Mouse (Mus musculus): ENCODE measurements at regions not wholly inside any gene's neighbourhood (a gene's known extent, or its start where the extent isn't known, plus 50 kb on each side); places are given as distances from the start of the nearest gene placed in this dataset.

DNA sequence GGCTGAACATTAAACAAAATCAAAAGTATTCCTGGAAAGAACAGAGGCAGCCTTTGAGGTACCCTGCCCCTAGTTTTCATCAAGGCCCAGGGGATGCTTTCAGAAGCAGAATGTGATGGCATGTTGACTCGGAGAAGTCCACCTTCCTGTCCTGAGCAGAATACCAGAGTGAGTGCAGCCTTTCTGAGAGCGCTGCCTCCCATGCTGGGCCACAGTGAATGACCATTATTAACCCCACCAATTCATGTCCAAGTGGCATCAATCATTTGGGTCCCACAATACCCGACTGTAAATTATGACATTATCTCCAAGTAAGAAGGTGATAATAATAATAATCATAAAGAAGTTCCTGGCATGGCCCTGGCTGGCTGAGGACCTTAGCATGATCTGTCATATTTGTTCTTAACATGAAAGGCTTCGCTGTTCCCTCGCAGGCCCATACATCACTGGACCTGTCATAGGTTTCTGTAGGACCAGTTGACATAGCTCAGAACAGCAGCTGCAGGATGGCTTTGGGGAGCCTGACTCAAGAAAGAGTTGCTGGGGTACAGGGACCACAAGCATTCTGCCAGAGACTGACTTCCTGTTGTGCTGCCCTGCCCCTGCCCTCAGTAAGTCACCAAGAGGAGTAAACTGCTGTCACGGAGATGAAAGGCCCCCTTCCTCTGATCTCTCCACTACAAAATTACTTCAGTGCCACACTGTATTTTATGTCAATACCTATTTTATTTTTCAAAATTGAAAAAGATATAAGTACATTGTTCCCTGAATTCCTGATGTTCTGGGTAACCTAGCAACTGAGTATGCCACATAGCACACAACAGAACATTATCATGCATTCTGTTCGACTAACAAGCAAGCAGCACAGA lies 176.6 kb downstream of the Tmem161b start:
- intact Hi-C loops (cut with DNase I): no loop called here
- no peak for DNase-seq

DNA sequence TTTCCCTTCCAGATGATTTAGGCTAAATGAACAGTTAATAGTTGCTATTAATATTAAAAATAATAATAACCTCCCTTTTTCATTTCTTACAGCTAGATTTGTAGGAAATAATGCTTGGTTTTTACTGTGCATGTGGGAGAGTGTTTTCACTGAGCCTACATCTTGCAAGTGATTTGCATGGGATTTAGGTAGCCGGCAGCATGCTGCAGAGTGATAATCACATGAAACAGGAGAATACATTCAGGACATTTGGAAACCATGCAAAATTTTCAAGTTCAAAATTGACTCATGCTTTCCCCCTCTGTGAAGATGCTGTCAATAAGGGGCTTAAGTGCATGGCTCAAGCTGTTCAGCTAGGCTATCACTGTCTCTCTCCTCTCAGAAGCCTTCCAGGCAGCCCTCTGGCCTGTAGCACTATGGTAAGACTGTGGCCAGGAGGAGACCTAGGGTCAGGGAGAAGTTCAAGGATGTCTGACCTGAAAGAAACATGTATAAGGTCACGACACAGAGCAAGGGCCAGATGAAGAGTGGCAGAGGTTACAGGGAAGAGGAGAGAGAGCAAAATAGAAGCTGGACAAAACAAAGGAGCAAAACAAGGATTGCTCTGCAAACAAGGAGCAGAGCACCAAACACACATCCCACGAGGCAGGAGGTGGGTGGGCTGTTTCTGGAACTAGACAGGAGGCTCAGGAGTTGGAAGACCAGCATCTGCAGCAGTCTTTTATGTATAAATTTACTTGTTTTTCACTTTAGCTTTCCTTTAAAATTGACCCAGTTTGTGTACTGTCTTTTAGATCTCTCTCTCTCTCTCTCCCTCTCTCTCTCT lies 177.5 kb downstream of the Tmem161b start:
- no peak for DNase-seq
- intact Hi-C loops (cut with DNase I): no loop called here

DNA sequence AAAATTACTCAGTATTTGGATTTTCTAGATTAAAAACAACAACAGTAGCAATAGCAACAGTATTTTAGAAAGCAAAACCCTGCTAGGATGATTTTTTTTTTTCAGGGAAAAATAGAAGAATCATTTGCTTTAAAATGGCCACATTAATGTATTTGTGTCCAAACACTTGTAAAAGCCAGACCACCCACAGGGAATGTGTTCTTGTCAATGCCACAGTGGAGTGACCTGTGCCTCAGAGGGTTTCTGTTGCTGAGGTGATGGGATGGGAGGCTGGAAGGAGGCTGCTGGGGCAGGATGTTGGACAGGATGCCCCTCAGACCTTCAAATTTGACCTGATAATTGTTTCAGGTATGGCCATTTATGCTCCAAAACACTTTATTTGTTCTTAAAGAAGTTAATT lies 178.9 kb downstream of the Tmem161b start:
- intact Hi-C loops (cut with DNase I): no loop called here

DNA sequence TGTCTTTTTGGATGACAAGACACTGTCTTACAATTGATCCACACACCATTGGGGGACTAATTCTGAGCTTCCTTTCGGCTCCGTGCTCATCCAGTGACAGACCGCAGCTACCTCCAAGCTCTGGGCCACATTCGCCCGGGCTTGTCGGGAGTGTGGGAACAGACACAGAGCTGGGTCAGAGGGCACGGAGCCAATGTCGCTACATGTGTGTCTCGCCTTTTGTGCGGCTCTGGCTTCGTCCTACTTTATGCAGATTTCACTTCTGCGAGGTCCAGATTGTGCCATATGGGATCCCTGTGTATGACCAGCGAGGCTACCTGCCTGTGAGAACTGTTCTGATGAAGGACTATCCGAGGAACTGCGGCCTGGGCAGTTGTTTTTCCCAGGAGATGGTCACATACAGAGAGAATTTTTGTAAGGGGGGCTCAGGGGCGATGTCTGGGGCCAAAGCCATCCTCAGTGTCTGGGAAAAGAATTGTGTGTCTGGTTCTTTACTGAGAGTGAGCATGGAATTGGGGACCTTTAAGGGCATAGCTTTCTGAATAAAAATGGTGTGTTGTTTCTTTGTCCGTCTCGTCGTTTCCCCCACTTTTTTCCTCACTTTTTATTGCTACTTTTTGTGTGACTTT lies 182.6 kb downstream of the Tmem161b start:
- intact Hi-C loops (cut with DNase I): no loop called here
- no peak for DNase-seq

More for the DNA sequence above, 178.9 kb downstream of the Tmem161b start:
- no peak for DNase-seq

DNA sequence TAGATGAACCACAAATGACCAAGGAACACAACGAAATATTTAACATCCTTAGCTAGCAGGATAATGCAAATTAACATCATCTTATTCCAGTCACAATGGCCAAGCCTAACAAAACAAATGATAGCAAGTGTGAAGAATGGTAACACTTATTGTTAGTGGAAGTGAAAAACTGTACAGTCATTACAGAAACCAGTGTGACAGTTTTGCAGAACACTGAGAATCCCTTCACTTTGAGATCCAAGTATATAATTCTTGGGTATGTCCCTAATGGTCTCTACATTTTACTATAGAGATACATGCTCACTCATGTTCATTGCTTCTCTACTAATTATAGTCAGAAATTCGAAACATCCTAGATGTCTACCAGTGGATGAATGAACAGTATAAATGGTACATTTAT lies 212.3 kb downstream of the Tmem161b start:
- intact Hi-C loops (cut with DNase I): no loop called here
- no peak for DNase-seq

DNA sequence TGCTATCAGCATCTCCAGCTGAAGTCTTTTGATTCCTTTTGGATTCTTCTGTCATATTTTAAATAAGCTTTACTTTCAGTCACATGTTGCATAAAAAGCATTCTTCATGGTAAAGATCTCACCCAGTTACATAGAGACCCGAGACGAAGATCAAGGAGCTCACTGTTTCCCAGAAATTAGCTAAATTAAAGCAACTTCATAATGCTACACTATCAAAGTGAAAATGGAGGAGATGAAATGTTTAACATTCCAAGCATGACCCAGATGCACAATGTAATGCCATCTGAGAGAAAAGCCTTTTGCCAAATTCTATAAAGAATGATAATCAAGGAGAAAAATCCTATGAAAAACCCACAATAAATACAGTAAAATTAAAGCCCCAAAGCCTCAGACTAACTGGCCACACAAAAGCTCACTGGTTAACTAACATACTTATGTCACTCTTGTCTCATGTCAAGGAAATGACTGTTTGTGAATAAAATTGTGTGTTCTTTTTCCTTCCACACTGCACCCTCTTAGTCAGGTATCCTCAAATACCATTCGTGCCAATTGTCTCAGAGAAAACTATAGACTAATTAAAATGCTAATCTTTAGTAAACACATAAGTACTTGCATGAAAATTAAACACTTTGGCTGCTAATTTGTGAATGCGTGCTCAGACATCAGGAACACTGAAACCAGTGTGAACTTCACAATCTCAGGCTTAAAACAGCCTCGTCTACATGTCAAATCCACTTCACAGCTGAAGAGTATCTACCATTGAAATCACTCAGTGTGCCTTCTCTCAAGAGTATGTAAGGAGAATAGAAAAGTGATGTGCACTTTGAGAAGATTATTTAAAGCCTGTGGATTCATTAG lies 215.7 kb downstream of the Tmem161b start:
- no peak for DNase-seq
- intact Hi-C loops (cut with DNase I): no loop called here

DNA sequence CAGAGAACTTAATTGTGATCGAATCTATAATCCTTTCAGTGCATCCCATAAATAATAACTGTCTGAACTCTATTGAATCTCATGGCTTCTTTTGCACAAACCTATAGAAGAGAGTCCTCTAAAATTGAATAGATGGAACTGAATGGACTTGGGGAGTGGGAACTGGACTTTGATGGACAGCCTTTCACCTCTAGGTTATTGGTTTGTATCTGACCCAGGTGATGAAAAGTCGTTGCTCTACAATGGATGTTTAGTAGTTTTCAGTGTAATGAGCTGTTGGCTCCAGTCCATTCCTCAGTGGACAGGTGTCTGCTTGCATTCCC lies 216.3 kb downstream of the Tmem161b start:
- intact Hi-C loops (cut with DNase I): no loop called here

DNA sequence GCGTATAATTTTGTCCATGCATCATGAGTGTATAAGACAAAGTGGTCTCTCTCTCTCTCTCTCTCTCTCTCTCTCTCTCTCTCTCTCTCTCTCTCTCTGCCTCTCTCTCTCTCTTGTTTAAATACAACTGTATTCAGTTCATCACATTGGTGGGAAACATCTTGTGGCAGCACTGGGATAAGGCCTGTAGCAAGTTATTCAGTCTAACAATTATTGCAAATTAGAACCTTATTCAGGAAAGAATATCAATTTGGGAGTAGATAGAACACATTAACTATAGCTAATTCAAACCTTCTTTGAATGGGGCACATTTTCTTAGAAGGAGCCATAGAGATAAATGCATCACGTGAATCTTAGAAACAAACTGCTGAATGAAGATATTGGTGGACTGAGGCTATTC lies 226.4 kb downstream of the Tmem161b start:
- intact Hi-C loops (cut with DNase I): no loop called here

More for the DNA sequence above, 216.3 kb downstream of the Tmem161b start:
- no peak for DNase-seq

DNA sequence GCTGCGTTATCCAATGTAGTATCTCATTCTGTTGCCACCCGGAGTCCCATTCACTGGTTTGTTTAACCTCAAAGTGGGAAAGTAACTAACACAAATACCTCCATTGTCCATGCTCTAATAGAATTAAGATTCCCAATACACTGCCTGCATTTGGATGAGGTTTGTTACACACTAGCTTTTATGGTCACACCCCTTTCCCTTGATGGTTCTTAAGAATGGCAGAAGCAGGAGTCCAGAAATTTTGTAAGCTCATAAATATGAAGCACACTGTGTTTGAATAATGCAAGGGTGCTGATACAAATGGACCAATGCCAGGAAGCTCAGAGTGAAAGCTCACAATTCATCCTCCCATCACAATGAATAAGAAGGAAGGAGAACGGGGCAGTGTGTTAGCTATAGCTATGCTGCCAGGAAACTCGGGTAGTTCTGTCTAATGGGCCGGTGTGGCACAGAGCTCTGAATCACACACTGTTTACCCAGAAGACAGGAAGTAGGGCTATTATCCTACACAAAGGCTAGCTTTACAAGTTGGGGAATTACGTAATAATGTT lies 227.0 kb downstream of the Tmem161b start:
- intact Hi-C loops (cut with DNase I): no loop called here
- DNase-seq: no peak

More for the DNA sequence above, 226.4 kb downstream of the Tmem161b start:
- no peak for DNase-seq

All from heart, postnatal 10 days (tissue).